Mouse (Mus musculus): ENCODE data around the gene Vmn1r52. TPM values are rescaled to one million over a fixed set of nuclear protein-coding genes. Genes with fewer than 3 reads are reported as not detected.

Gene Vmn1r52
- not detected for polyA plus RNA-seq (2014; fragmentation: Illumina TruSeq; extraction: RNeasy Lipid Tissue Mini Kit (QIAGEN cat#74804); ENCODE audit: low read depth, low replicate concordance)

GRCm38 (mm10) chr6:90174508-90174907 lies at the start of gene Vmn1r52:
Gene Vmn1r52, plus strand, starts transcription at chr6:90174808.

GRCm38 (mm10) chr6:90202493-90202892 lies 27.9 kb downstream of the Vmn1r52 start, which contains the start of gene V1ra8:
Gene V1ra8, plus strand, starts transcription at chr6:90202793.

GRCm38 (mm10) chr6:90224338-90224737 lies 49.7 kb downstream of the Vmn1r52 start, which contains the start of gene Vmn1r53:
Gene Vmn1r53, minus strand, starts transcription at chr6:90224438.

Other genes with a start within 250 kb of the Vmn1r52 start
- not detected for gene Vmn1r45, start 234.2 kb upstream of the Vmn1r52 start, polyA plus RNA-seq (2014; fragmentation: Illumina TruSeq; extraction: RNeasy Lipid Tissue Mini Kit (QIAGEN cat#74804); ENCODE audit: low read depth, low replicate concordance)
- not detected for gene Vmn1r46, start 205.5 kb upstream of the Vmn1r52 start, polyA plus RNA-seq (2014; fragmentation: Illumina TruSeq; extraction: RNeasy Lipid Tissue Mini Kit (QIAGEN cat#74804); ENCODE audit: low read depth, low replicate concordance)
- not detected for gene Vmn1r47, start 158.7 kb upstream of the Vmn1r52 start, polyA plus RNA-seq (2014; fragmentation: Illumina TruSeq; extraction: RNeasy Lipid Tissue Mini Kit (QIAGEN cat#74804); ENCODE audit: low read depth, low replicate concordance)
- gene Vmn1r48, start 138.0 kb upstream of the Vmn1r52 start, polyA plus RNA-seq (2014; fragmentation: Illumina TruSeq; extraction: RNeasy Lipid Tissue Mini Kit (QIAGEN cat#74804); ENCODE audit: low read depth, low replicate concordance): not detected
- not detected for gene Vmn1r49, start 96.3 kb upstream of the Vmn1r52 start, polyA plus RNA-seq (2014; fragmentation: Illumina TruSeq; extraction: RNeasy Lipid Tissue Mini Kit (QIAGEN cat#74804); ENCODE audit: low read depth, low replicate concordance)
- gene Vmn1r50, start 73.4 kb upstream of the Vmn1r52 start, polyA plus RNA-seq (2014; fragmentation: Illumina TruSeq; extraction: RNeasy Lipid Tissue Mini Kit (QIAGEN cat#74804); ENCODE audit: low read depth, low replicate concordance): not detected
- gene Vmn1r51, start 52.2 kb upstream of the Vmn1r52 start, polyA plus RNA-seq (2014; fragmentation: Illumina TruSeq; extraction: RNeasy Lipid Tissue Mini Kit (QIAGEN cat#74804); ENCODE audit: low read depth, low replicate concordance): not detected
- not detected for gene V1ra8, start 28.0 kb downstream of the Vmn1r52 start, polyA plus RNA-seq (2014; fragmentation: Illumina TruSeq; extraction: RNeasy Lipid Tissue Mini Kit (QIAGEN cat#74804); ENCODE audit: low read depth, low replicate concordance)
- gene Vmn1r53, start 49.6 kb downstream of the Vmn1r52 start, polyA plus RNA-seq (2014; fragmentation: Illumina TruSeq; extraction: RNeasy Lipid Tissue Mini Kit (QIAGEN cat#74804); ENCODE audit: low read depth, low replicate concordance): 0.95 TPM
- not detected for gene Vmn1r54, start 71.5 kb downstream of the Vmn1r52 start, polyA plus RNA-seq (2014; fragmentation: Illumina TruSeq; extraction: RNeasy Lipid Tissue Mini Kit (QIAGEN cat#74804); ENCODE audit: low read depth, low replicate concordance)
- 99.9 TPM for gene BC048671, start 126.4 kb downstream of the Vmn1r52 start, polyA plus RNA-seq (2014; fragmentation: Illumina TruSeq; extraction: RNeasy Lipid Tissue Mini Kit (QIAGEN cat#74804); ENCODE audit: low read depth, low replicate concordance)
- not detected for gene Chst13, start 150.4 kb downstream of the Vmn1r52 start, polyA plus RNA-seq (2014; fragmentation: Illumina TruSeq; extraction: RNeasy Lipid Tissue Mini Kit (QIAGEN cat#74804); ENCODE audit: low read depth, low replicate concordance)
- gene Uroc1, start 158.5 kb downstream of the Vmn1r52 start, polyA plus RNA-seq (2014; fragmentation: Illumina TruSeq; extraction: RNeasy Lipid Tissue Mini Kit (QIAGEN cat#74804); ENCODE audit: low read depth, low replicate concordance): not detected
- gene Zxdc, start 194.7 kb downstream of the Vmn1r52 start, polyA plus RNA-seq (2014; fragmentation: Illumina TruSeq; extraction: RNeasy Lipid Tissue Mini Kit (QIAGEN cat#74804); ENCODE audit: low read depth, low replicate concordance): 5.0 TPM

Measured in testis, adult 10 weeks (tissue).